Mouse (Mus musculus): Measurements from ENCODE around the gene Picalm.

Gene Picalm

GRCm38 (mm10) chr7:90129732-90130392, at the start of gene Picalm:
Gene Picalm, plus strand, starts transcription at chr7:90130213.
- DNase-seq (ENCODE audit: low spot score), result peak; percentile 99

DNA sequence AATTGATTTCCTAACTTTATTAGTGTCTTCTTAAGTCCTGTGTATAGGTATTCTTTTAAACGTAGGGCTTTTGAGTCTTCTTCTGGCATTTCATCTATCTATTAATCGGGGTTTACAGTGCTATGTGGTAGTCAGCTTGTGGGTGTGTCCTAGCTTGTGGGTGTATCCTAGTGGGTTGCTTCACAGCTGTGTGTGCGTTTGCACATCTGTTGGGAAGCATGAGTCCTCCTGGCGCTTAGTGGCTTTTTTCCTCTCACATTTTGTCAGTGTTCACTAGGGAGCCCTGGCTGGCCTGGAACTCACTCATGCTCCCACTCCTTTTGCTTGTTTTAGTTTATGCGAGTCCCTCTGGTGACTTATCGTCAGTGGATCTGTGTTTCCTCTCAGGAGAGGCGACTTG, 46.2 kb upstream of the Picalm start:
- DNase-seq (ENCODE audit: low spot score), result no peak

DNA sequence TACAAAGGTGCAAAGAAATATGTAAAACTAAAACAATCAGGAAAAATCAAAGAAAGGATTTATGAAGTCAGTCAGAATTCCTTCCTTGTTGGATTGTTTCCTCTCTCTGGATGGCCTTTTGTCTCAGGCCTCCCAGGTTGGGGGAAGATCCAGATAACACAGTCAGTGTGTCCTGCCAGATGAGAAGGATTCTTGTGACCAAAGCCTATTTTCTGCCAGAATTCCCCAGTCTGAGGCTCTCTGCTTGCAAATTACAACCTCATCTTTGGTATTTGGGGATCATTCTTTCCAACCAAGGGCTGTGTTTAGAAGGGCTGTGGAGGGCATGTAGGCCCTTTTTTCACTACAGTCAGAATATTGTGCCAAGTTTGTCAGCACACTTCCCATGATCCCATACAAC, 45.5 kb upstream of the Picalm start:
- DNase-seq (ENCODE audit: low spot score), result no peak

DNA sequence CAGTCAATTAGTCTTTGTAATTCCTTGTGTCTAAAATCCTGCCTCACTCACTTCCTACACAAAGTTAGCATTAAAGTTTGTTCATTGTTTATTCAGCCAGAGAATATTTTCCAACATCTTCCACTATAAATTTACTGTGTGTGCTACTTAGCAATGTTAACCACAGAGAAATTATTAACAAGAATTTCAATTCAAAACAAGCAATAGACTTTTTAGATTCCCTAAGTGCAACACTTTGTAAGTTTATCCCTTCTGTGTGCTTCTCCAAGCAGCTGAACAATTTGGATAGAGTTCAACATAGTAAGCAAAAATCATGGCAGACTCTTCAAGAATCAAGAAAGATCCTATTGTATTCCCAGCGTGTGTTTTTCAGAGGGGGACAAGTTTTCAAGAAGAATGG, 44.3 kb upstream of the Picalm start:
- no peak for DNase-seq (ENCODE audit: low spot score)

DNA sequence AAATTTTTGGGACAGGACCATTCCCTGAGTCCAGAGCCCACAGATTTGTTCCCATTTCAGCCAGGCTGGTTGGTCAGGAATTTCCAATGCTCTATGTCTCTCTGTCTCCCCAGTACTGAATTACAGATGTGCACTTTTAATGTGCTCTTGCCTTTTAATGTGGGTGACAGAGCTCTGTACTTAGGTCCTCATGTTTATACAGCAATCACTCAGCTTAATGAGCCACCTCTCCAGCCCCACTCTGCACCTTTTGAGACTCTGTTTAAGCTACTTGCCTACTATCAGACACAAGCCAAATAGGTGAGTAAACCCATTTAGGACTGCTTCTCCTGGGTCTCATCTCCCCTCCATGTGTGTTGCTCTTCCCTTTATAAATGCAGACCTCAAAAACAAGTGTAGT, 43.2 kb upstream of the Picalm start:
- no peak for DNase-seq (ENCODE audit: low spot score)

DNA sequence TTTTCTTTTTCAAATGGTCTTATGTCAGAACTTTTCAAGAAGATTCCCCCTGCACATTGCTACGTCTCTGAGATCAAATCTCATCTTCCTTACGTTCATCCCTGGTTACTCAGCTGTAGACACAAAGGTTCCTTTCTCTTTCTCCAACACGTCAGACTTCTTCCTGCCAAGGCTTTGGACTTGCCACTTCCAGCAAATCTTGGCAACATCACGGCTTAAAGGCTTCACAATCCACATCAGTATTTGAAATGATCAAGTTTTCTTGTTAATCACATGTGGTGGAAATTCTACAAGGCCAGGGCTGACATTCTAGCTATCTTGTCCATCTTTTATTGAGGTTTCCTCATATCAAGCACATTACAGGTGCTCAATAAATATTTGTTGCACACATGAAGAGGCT, 39.0 kb upstream of the Picalm start:
- no peak for DNase-seq (ENCODE audit: low spot score)

- DNase-seq (ENCODE audit: low spot score), result no peak
Observed at GRCm38 (mm10) chr7:90091756-90092155, 38.3 kb upstream of the Picalm start.

GRCm38 (mm10) chr7:90092452-90093450, 37.3 kb upstream of the Picalm start:
- DNase-seq (ENCODE audit: low spot score), result no peak

DNA sequence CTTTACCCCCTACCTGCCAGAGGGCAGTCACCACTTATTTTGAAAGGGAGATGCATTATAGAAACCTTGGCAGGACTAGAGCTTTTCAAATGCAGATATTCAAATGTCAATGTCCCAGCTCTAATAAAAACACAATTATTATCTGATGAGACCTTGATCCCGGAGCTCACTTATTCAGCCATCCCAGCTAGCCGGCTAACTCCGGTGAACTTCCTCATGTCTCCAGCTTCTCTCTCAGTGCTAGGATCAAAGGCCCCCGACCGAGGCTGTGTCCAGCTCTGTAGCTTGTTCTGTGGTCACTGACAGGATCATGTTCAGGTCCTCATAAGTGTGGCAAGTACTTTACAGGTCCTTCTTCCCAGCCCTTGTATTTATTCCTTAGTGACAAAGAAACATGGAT, 34.9 kb upstream of the Picalm start:
- no peak for DNase-seq (ENCODE audit: low spot score)

- DNase-seq (ENCODE audit: low spot score), result peak; percentile 58
Observed at GRCm38 (mm10) chr7:90095766-90096372, 34.1 kb upstream of the Picalm start.

- DNase-seq (ENCODE audit: low spot score), result no peak
Observed at GRCm38 (mm10) chr7:90096609-90097008, 33.4 kb upstream of the Picalm start.

DNA sequence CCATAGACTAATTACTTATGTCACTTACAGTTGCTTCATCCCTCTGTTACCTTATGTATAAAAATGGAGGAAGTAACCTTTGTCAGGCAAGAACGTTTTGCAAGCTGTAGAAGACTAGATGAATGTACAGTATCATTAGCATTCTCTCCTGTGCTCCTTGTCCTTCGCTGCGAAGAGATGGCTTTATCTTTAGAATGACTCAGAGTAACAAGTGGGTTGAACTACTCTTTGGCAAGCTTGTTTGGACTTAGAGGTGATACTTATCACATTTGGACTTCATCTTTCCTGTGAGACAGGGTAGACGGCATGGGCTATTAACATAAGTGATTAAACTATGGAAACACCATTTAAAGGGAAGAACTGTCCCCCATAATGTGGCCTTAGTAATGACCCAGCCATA, 31.8 kb upstream of the Picalm start:
- no peak for DNase-seq (ENCODE audit: low spot score)

DNA sequence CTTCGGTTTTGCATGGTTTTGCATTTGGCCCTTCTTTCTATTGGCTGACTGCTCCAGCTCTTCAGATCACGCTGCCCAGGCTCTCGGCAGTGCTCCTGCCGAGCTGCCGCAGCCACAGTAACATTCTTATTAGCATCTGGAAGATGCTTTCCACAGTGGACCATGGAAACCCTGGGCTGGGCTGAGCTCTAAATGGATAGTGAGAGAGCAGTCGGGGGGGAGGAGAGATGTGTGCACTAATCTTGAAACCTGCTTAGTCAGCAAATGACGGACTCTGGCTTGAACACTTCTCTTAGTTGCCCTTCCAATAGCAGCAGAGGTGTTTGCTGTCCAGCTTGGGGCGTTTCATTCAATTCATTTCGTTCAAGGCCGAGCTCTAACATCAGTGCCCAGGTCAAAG, 30.8 kb upstream of the Picalm start:
- no peak for DNase-seq (ENCODE audit: low spot score)

GRCm38 (mm10) chr7:90100614-90101160, 29.3 kb upstream of the Picalm start:
- DNase-seq (ENCODE audit: low spot score), result no peak

- DNase-seq (ENCODE audit: low spot score), result no peak
Observed at GRCm38 (mm10) chr7:90116100-90116499, 13.9 kb upstream of the Picalm start.

DNA sequence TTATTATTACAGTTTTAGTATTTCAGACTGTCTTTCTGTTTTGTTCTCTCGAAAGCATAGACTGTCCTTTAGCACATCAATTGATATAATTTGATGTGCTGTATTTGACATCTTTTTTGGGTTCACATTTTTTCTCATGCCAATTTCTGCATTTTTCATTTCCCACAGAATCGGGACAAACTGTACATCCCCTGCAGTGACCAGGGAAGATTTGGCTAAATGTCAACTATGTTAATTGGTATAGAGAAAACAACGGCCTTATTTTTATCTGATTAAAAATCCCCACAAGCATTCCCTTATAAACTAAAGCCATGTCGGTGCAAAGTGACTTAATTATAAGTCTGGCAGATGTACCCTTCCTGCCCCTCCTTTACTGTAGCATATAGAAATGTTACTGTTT, 9.9 kb upstream of the Picalm start:
- no peak for DNase-seq (ENCODE audit: low spot score)

DNA sequence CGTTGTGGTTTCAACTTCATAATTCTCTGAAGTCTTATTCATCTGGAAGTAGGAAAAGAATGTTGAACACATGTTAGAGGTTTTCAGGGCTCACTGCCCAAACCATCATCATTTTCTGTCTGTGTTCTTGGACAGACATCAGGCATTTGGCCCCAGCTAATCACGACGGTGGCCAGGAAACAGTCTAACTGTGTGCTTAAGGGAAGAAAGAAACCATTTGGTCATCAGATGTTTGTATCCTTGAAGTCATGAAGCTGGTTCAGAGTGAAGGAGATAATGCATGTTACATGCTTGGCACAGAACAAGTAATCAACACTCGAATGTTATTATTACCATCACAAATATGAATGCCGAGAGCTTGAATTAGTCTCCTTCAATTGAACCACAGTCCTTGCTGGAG, 5.0 kb upstream of the Picalm start:
- peak; percentile 62 for DNase-seq (ENCODE audit: low spot score)

- no peak for DNase-seq (ENCODE audit: low spot score)
Observed at GRCm38 (mm10) chr7:90128631-90129200, 1.3 kb upstream of the Picalm start.

- peak; percentile 29 for DNase-seq (ENCODE audit: low spot score)
Observed at GRCm38 (mm10) chr7:90129271-90129731, 712 bp upstream of the Picalm start.

DNA sequence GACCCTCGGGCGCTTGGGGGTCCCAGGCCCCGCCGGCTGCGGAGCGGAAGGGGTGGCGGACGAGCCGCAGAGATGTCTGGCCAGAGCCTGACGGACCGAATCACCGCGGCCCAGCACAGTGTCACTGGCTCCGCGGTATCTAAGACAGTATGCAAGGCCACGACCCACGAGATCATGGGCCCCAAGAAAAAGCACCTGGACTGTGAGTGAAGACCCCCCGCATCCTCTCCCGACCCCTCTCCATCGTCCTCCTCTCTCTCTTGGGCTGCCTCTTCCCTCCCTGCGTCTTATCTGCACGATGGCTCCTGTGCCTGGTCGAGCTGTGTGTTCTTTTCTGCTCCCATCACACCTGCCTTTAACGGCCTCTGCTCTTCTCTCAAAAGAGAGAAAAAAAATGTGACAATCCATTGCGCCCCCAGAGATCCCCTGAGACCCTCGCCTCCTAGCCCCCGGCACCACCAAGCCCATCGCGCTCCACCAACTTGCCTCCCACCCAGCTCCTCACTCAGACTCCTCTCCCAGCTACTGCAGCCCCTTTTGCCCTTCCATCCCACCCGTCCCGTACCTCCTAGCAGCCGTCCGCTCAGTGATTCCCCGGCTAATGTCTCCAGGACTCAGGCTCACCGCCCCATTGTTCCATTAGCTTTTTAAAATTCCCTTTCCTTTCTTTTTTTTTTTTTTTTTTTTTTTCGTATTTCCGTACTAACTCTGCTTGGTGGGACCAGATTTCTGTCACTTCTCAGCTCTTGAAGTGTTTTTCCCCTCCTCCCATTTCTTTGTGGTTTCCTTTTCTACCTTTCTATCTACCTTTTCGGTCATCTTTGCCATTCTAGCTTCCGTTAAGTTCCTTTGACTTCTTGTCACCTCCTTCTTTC, 725 bp downstream of the Picalm start:
- DNase-seq (ENCODE audit: low spot score), result peak; percentile 12

GRCm38 (mm10) chr7:90131376-90131651, 1.3 kb downstream of the Picalm start:
- DNase-seq (ENCODE audit: low spot score), result no peak

All from urinary bladder, postnatal 14 days (tissue).